Mouse (Mus musculus) cerebellum, adult 8-10 months (tissue): ENCODE data around the gene Sytl1.

Experiments used
- DNase-seq: peaks from one replicate; pipeline ENCODE4 v3.0.0; 2022

Sytl1 gene

DNA sequence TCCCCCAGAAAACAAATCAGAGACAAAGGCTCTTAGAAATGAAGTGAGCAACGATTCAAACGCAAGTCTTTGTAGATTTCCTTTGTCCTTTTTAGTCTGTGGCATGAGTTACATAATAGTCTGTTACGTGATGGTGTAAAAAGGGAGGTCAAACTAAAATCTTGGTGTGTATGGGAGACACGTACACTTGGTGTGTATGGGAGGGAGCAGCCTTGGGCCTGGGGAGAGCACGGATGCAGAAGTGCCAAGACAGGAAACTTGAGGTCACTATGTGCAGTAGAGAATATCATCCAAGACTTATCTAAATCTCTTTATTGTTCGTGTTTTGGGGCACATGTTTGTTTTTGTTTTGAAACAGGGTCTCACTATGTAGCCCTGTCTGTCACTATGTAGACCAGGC, 15.2 kb upstream of the Sytl1 start:
- no peak for DNase-seq

DNA sequence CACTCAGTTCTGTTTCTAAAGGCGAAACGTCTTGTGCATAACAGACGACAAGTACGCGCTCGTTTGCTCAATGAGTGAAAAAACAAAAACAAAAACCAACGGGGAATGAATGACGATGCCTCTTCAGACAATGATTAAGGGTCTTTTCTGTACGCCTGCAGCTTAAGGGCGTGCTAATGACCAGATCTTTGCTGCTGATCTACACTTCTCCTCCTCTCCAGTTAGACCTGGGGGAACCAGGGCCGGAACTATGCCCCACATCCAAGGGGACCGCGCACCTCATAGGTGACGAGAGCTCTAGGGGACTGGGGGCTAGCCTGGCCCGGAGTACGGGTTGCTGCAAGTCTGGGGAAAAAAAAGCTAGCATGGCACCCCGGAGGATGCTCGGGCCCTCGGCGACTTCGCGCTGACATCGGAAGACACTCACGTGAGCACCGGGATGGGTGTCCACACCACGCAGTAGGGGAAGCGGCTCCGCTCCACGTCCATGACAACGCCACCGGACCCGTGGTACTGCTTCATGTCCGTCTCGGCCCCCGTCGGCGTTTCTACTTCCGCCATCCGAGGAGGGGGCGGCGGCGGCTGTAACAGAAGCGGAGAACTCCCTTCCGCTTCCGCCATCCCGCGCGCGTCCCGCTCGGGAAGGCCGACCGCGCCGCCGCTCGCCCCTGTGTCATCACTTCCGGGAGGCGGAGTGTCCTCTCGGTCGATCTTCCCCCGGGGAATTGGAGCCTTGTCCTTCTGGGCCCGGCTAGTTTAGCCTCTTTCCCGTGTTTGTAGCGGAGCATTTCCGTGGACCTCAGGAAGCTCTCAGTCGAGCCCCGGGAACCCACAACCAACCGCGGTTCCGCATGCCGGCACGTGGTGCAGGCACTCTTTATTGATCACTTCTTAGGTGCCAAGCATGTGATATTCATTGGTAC, 14.5 kb upstream of the Sytl1 start, which contains the start of gene Tmem222:
Gene Tmem222 (minus strand): TSS at position 689 of the 923 bp plus-strand sequence.
- peak; percentile 97 for DNase-seq

DNA sequence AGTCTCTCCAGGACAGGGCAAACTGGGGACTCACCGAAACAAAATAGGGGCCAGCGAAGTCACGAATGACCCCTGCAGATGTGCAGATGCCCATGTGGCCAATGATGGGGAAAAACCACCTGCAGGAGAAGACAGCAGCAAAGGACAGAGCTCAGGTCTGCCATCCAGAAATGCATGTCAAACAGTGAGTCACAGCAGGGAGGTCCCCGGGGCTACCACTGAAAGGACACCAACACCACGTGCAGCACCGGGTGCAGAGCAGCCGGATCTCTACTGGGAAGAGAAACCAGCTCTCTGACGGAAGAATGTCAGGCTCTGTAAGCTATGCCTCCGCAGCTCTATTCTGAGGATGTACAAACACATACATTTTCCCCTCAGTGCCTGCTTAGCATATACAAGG, 8.0 kb upstream of the Sytl1 start:
- no peak for DNase-seq

DNA sequence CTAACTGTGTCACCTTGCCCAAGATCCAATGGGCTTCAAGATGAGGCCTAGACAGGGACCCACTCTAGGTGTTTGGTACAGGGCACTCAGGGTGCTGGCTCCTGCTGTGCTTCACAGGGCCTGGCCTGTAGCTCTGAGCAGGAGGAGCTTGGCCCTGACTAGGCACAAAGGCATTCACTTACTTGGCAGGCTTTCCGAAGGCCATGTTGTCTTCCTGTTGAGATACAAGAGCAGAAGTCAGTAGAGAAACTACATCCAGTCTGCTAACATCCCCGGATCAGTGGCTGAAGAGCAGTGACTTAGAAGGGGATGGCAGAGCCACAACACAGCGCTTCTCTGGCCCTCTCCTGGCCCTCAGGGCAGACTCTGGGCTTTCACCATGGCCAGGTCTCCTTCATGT, 6.7 kb upstream of the Sytl1 start:
- no peak for DNase-seq

DNA sequence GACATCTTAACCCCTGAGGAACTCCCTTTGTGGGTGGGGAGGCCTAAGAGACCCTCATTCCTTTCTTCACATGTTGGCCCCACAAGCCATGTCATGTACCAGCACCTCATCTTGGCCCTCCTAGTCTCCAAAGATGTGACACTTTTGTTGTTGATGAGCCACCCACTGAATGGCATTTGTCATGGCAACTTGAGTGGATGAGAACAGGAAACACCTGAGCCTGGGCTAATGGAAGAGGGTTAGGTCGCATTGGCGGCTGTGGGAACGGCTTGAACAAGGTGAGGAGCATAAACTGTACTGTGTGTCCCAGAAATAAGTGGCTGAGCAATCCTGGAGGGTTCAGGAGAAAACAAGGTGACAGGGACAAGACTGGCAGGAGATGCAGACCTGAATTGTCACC, 6.0 kb upstream of the Sytl1 start:
- DNase-seq = no peak

DNA sequence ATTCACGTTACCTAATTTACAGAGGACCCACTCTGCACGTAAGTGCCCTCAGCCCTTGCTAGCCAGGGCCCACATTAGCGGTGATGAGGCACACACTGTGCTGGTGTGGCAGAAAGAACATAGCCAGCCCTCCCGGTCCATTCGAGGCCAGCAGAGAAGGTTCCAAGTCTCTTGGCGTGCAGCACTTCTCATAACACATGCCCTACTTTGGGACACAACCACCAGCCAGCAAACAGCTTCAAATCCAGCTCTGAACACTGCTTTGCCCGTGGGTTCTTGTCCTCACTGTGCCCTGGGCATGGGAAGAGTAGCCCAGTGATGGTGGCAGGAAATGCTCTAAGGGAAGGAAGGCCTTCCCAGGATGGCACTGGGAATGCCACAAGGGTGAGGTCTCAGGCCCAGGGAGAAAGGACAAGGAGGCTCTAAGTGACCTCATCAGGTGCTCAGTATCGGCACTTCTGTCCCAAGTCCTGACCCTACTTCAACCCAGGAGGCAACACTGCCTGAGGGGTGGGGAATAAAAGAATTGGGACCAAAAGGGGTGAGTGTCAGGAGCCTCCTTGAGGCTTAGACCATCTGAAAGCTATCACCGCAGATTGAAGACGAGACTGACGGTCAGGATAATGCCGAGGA, 3.5 kb upstream of the Sytl1 start:
- no peak for DNase-seq

DNA sequence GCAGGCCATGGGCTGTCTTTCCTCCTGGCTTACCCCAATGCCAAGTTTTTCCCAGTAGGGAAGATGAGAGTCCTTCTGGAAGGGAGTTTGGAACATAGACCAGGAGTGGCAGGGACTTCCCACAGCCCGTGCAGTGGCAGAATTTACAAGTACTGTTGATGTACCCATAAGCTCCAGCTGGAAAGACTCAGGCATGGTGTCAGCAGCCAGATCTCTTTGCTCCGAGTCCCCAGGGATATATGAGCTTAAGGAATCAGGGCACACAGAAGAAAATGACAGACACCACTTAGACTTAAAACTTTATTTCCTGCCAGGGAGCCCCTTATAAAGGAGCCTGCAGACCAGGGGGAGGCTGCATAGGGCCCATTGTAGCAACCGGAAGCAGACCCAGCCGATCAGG, 2.8 kb upstream of the Sytl1 start:
- DNase-seq = no peak

DNA sequence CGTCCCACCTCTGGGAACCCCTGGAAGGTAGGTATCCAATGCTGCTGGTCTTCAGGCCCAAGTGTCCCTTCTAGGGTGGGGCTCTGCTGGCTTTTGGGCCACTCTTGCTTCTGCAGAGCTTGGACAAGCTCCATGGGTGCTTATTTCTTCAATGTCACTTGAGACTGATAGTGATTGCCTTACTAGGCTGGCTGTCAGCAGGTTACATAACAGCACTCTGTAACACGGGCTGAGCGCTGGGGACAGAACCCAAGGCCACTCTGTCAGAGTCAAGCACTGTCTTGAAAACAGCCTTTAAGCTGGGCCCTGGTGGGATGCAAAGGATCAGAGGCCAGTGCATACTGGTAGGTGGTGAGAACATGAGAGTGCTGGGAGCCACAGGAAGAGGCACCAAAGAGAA, 2.4 kb upstream of the Sytl1 start:
- no peak for DNase-seq

DNA sequence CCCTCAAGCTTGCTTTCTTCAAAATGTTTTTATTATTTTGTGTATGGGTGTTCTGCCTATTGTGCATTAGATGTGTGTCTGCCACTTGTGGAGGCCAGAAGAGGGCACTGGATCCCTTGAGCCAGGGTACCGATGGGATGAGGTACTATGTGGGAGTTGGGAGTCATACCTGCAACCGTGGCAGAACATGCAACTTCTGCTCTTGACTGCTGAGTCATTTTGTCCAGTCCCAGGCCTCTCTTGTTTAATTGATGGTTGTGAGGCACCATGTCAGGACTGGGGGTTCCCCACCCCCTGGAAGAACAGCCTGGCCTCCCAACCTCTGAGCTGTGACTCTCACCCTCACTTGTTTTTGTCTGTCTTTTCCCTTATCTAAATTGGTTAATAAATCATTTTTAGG, 1.6 kb upstream of the Sytl1 start:
- DNase-seq = no peak

DNA sequence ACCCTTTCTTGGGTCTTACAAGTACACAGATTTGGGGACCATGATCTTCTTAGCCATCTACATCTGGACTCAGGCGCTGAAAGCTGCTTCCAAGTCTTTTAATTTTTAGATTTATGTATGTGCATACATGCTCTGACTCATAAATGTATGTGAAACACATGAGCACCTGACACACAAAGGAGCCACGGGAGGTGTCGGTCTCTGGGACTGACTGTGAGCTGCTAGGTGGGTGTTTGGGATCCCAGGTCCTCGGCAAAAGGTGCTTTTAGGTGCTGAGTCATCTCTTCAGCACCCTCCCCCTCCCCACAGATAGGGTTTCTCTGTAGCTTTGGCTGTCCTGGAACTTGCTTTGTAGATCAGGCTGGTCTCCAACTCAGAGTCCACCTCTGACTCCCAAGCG, 843 bp upstream of the Sytl1 start:
- DNase-seq = no peak

DNA sequence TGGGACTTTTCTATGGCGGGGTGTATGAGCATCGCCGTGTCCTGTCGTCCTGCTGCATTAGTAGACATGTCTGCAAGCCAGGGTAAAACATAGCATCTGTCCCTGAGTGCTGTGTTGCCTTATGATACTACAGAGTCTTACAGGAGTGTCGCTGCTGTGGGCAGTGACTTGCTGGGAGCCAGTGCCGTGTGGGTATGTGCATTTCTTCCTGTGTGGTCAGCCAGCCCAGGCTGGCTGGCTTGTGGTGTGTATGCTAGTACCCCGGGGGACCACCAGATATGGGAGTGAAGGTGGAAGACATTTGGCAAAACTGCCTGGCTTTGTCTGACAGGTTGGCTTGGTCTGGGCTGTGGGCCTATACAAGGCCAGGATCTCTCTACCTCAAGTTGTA, 543 bp downstream of the Sytl1 start:
- no peak for DNase-seq

DNA sequence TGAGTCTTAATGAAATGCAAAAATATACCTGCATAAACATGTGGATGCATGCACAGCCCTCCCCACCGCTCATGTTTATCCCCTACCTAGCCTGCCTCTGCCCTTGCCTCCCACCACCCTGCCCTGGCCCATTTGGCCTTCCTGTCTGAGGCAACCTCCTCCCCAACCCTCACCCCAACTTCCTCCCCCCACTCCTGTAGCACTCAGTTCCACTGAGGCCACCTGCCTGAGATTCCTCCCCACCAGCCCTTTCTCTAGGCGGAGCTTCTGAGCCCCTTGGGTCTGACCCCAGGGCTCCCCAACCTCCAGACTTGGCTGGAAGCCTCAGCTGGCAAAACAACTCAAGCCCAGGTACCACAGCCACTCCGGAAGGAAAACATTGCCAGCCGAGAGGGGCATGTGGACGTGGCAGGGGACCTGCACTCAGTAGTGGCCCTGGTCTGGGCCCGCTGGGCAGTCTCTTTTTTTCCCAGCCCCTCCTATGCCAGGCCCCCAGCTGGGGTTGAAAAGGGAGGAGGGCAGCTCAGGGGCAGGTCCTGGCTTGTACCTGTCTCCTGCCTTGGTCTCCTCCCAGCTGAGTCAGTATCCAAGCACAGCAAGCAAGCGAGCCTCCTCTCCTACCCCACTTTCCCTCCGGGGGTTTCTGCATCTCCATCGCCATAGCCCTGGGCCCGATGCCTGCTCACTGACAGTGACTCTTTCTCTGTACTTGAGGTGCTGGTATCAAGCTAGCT, 1.1 kb downstream of the Sytl1 start:
- DNase-seq = no peak

DNA sequence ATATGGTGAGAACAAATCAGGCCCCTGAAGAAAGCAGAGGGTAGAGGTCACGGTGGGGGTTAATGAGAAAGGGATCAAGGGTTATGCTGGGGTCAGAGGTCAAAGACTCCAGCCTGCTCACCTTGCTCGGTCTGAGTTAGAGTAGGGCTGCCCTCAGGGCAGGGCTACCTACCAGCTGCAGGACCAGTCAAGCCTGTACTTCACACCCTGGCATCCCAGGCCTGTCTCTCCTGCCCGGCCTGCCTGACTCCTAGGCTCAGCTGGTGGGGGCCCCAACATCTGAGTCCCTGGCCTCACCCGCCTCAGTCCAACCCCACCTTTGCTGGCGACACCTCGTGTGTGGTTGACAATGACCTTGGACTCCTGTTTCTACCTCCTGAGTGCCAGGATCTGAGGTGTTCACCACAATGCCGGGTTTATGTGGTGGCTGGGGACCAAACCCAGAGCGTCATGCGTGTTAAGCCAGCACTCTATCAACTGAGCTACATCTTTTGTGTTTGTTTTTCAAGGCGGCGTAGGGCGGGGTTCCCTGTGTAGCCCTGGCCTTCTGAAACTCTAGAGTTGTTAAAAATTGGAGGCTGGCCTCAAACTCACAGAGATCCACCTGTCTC, 5.0 kb downstream of the Sytl1 start:
- DNase-seq = no peak

DNA sequence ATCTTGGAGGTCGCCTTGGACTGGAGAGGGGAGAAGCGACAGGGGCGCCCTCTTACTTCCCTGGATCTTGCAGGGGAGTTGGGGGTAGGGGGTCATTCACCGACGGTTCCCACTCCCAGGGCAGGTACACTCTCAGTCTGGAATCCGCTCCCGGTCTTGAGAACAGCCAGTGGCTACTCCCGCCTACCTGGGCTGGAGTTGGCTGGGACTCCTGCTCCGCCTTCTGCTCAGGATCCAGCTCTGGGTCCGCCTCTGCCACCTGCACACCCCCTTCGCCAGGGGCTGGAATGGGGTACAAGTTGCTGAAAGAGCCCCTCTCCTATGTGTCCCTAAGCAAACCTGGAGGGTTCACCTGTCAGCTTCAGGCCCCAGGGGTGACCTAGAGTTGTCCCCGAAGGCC, 5.7 kb downstream of the Sytl1 start:
- DNase-seq = no peak

DNA sequence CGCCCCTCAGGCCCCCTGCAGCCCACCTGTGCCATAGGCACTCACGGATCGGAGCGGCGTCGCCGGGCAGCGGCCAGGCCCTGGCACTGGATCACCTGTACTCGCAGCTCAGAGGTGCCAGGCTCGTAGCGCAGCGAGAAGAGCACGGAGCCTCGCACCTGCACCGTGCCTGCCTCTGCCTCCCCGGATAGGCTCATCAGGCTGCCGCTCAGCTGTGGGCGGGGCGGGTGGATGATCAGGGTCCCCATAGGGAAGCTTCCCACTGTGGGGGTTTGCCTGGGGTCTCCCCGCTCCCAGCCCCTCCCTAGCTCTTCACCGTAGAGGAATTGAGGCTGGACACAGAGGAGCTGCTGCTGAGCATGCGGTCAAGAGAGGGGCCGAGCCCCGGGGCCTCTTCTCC, 6.1 kb downstream of the Sytl1 start:
- DNase-seq = no peak

DNA sequence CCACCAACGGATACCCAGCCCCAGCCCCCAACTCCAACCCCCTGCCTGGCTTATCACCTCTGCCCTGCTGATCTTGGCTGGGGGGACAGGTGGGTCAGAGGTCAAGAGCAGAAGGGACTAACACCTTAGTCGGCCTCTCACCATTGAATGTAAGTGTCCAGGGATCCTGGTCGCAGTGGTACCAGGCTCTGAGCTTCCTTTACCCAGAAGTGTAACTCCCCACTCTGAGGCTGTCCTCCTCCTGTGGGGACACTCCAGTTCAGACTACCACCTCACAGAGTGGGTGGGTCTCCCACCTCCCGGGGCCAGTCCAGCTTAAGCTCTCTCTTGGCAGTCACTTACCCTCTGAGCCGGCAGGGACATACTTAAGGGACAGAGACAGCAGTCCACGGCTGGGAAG, 7.5 kb downstream of the Sytl1 start:
- DNase-seq = no peak

DNA sequence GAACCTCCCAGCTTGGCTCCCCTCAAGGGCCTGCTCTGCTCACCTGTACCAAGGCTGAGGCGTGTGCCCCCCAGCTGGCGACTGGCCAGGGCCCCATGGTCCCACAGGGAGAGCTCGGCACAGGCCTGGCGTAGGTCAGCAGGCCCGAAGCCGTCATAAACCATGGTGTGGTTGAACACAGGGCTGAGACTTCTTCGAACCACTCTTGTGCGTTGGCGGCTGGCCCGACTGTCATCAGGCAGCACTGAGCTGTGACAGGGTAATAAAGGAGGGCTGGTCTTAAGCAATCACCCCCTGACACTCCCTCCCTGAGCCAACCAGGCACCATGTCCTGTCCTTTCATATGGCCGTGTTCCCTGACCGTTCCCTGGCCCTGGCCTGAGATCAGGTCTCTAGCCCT, 9.5 kb downstream of the Sytl1 start:
- DNase-seq = no peak

DNA sequence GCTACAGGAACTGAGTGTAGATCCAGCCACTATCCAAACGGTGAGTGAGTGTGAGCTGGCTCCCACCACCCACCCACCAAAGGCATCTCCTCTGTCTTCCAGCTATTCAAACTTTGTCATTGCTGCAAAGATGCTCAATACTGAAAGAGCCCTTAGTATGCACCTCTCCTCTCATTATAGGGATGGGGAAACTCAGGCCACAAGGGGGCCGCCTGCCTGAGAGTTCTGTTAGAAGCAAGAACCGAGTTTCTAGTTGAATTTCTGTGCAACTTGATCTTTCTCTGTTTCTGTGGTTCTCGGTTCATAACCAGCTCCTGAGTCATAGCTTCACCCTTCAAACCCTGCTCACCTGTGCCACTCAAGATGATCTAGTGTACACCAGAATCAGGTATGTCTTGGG, 10.8 kb downstream of the Sytl1 start:
- DNase-seq = no peak

DNA sequence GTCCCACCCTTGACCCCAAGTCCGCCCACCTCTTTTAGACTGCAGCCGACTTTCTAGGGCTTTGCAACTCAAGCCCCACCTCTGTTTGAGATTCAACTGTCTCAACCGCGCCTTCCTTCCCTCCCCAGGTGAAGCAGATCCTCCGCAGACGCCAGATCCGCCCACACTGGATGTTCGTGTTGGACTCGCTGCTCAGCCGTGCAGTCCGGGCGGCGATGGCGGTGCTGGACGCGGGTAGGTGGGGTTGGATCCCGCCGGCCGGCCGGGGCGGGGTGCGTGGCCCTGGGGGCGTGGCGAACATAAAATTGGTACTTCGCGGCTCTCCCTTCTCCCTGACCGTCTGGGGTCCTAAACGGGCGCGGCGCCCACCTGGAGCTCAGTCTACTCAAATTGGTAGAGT, 11.7 kb downstream of the Sytl1 start:
- DNase-seq = peak; percentile 28

DNA sequence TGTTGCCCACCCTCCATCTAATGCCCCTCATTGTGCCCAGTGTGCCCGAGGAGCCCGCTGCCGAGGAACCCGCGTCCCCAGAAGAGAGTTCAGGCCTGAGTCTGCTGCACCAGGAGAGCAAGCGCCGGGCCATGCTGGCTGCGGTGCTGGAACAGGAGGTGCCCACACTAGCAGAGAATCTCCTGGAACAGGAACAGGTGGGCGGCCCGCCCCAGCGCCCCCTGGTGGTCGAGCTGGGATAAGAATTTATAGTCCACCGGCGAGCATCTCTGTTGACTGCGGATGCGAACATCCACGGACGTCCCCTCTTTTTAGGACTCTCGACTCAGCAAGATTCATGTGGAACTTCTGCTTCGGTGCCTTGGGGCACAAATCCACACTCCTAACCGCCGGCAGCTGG, 12.3 kb downstream of the Sytl1 start:
- peak; percentile 89 for DNase-seq

DNA sequence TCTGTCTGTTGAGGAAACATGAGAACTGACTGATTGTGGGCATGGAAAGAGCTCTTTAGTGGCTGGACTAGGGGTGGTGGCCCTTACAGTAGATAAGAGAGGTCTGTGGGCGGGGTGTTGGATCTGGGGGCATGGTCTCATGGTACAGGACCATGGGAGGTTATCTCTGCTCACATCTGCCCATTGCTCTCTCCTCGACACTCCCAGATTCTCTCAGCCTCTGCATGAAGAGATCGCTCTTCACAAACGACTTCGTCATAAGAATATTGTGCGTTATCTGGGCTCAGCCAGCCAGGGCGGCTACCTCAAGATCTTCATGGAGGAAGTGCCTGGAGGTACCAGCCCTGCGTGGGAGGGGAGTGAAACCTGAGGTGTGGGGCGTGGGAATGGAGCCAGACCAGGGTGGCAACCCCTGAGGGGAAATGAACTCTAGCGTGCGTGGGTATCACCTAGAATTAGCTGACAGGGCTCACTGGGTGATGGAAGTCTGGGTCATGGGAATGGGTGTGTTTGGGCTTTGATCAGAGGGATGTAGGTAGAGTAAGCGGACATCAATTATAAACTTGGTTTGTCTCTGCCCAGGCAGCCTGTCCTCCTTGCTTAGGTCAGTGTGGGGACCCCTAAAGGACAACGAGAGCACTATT, 15.0 kb downstream of the Sytl1 start:
- DNase-seq = no peak

DNA sequence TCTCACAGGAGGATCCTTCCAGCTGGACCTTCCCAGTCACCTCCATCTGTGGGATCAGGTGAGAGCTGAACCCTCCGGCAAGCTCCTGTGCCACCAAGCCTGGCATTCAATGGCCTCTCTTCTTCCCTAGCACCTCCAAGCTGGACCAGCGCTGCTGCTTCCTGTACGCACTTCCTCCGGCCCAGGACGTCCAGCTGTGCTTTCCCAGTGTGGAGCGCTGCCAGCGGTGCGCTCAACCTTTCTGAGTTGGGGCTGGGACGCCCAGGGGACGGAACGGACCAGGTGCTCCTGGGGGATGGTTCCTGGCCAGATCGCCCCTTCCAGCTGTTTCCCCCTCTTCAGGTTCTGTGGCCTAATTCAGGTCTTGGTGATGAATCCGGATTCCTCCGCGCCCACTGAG, 15.8 kb downstream of the Sytl1 start:
- no peak for DNase-seq

DNA sequence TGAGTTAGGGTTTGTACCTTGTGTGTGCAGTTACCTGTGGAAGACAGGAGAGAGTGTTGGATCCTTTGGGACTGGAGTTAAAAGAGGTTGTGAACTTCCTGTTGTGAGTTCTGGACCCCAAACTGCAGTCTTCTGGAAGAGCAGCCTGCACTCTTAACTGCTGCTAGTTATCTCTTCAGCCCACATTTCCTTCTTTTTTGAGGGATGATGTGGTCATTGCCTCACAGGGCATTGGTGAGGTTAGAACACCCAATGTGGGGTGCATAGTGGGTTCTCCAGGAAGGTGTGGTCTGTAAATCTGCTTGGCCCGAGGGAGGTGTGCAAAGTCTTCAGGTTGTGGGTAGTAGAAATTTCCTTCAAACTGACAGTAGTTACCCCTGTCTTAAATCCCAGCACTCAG, 18.6 kb downstream of the Sytl1 start:
- DNase-seq = no peak
